Mouse (Mus musculus) cortical plate, adult 2 months (tissue): ENCODE measurements around the gene 1700016H13Rik.

ENCODE experiments used
- CTCF ChIP-seq: fragments of 200-500 bp; IDR thresholded peaks from 2 replicates; pipeline ENCODE4 v1.5.1; 2011; ENCODE audit warnings: mild to moderate bottlenecking, control low read depth, low read length; ENCODE audit not compliant: insufficient read depth; ENCODE audit errors: extremely low read depth
- POLR2A ChIP-seq: fragments of 200-500 bp; IDR thresholded peaks from 2 replicates; pipeline ENCODE4 v1.6.1; 2011; ENCODE audit warnings: mild to moderate bottlenecking, low read length, control low read depth; ENCODE audit not compliant: insufficient read depth; ENCODE audit errors: extremely low read depth

DNA sequence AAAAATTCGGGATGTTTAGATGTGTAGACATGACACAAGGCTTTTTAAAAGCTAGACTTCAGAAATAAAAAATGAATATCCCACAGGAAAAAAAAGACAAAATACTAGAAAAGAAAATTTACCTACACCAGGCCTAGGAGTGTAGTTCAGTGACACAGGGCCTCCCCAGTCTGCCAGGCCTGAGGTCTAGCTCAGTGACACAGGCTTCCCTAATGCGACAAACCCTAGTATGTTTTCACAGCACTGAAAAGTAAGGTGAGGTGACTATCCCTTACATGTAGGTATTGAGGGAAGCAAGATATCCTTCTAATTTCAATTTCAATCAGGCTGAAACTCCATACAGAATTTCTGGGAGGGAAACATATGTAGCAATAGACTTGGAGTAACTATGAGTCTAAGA lies 18.6 kb downstream of the 1700016H13Rik start:
- TF ChIP-seq POLR2A (no peak), CTCF (no peak)
